Mouse (Mus musculus) effector memory CD4-positive, alpha-beta T cell, adult 5 months (primary cell): Measurements from ENCODE around the gene Tap1. TPM values are rescaled to one million over a fixed set of nuclear protein-coding genes. Genes with fewer than 3 reads are reported as not detected.

ENCODE experiments used
- polyA plus RNA-seq: library from polyadenylated mRNA; unstranded; fragments of 100-300 nt; shearing (Covaris generic); gene quantifications from one replicate; pipeline ENCODE4 v1.2.1, GENCODE M21; 2017

Tap1 gene
- 199 TPM for polyA plus RNA-seq

DNA sequence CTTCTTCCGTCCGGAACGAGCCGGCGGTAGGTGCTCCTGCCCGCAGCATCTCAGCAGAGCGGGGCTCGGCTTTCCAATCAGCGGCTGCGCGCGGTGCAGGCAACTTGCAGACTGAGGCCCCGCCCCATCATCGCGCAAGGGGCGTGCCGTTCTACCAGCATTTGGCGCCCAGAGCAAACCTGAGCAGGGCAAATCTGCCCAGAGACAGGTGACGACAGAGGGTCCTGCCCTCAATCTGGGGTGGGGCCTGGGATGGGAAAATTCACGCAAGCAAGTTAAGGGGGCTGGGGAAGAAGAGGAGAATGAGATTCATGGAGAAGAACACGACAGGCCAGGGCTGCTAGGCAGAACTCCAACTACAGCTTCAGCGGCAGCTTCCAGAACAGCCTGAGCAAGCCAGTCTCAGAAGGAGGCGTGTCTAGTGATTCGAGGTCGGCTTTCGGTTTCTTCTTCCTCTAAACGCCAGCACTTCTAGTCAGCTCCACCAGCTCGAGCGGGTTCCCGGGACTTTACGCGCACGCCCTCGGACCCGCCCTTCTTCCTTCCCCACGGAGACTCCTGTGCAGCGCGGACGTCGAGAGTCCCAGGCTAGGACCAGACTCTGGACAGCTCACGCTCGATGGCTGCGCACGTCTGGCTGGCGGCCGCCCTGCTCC, at the start of gene Tap1, which contains the start of gene Psmb9:
Tap1 (plus strand) TSS at position 293 of the 656 bp plus-strand sequence.
Psmb9 (minus strand) TSS at position 504 of the 656 bp plus-strand sequence.

DNA sequence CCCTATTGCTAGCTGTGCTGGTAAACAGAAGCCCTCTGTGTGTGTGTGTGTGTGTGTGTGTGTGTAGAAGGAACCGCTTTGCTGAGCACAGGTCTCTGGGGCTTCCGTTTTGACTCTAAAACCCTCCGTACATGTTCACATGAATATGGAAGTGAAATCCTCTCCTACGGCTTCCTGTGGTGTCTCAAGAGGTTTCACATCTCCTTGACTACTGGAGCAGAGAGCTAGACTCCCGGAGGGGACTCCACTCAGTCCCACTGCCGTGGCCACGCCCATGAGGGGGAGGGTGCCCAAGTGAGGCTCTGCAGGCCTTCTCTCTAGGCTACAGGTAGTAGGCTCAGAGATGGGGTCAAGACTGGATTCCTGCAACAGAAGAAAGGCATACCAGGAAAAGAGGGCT, 44.3 kb upstream of the Tap1 start, which contains the start of gene H2-DMb2:
H2-DMb2 (plus strand) TSS at position 275 of the 400 bp plus-strand sequence.

DNA sequence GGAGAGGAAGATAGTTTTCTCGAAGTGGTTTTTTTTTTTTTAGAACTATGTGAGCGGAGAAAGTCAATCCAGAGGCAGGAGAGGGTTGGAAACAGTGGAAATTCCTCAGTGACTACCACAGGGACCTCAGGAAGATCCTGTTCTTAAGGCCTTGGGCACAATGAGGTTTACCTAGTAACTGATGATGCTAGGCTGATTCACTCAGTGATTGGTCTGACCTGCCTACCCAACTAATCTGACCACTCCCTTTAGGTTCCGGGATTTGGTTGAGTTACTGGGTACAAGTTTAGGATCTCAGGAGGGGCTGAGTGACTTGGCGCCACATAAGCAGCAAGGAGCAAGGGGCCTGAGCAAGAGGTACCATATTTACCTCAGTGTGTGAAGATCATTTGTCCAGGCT, 34.4 kb upstream of the Tap1 start, which contains the start of gene H2-DMb1:
H2-DMb1 (plus strand) TSS at position 150 of the 400 bp plus-strand sequence.

DNA sequence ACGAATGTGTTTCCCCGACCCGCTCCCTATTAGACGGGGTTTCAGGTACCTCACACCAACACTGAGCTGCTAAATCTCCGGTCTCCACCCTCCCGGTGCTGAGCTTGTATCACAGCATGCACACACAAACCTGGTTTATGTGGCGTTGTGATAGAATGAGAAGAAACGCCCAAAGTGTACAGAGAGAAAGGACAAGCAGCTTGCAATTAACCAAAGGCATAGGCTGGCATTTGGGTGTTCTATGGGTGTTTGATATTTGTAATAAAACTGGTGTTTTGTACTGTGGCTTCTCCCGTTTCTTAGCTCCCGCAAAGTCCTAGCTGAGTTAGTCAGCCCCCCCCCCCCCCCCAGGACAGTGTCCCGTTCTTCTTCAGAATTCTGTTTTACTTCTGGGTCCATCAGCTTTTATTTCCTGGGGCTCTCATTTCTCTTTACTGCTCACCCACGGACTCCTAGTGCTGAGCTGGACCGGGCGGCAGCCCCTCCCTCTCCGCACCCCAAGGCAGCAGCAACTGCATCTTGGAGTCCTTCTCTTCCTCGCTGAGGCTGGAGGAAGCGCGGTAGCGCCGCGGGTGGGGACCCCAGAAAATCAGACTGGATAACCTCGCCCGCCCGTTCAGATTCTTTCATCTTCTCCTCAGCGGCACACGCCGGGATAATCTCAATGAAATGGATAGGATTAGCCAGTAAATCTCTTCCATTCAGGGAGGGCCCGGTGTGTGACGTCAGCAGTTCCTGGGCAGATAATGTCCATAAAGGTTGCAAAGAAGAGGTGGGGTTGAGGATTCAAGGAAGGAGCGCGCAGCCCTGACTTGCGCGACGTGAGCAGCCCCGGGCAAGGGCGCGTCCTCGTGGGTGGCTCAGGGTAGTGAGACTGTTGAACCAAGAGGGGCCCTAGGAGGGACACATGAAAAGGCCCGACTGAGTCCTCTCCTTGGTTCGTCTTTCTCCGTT, 9.9 kb downstream of the Tap1 start, which contains the start of gene Psmb8:
Psmb8 (plus strand) TSS at position 781 of the 954 bp plus-strand sequence.

DNA sequence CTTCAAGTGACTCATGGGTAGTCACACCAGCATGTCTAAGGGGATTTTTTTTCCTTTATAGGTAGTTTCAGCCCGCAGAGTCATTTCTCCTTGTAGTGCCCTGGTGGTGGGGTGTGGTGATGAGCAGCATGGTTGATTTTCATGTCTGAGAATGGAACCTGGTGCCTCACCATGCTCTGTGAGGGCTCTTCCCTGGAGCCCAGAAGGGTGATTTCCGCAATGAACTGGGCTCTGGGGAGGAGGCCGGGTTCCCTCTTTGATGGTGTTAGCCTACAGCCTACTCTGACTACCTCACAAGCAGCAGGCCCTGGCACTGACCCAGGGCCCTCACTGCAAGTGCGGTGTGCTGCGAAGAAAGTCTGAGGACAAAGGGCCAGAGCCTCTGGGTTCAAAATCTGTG, 16.1 kb downstream of the Tap1 start, which contains the start of gene Tap2:
Tap2 (plus strand) TSS at position 84 of the 400 bp plus-strand sequence.

DNA sequence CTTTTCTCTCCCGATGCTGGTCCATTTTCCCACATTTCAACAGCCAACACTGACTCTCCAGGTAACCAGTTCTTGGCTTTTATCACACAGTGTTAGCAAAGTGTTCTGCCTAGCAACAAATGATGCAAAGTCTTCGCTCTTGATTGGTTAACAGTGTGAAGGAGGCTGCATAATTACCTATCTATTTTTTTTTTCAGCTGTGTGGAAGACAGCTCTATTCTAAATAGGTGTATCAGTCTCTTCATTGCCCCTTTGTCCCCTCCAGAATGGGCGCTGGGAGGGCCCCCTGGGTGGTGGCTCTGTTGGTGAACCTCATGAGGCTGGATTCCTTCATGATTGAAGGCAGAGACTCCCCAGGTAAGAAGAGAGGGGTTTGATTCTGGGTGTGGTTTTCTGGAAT, 51.4 kb downstream of the Tap1 start, which contains the start of gene H2-Ob:
H2-Ob (plus strand) TSS at position 198 of the 400 bp plus-strand sequence.

Other genes with a start within 250 kb of the Tap1 start
- 83.7 TPM for gene Pfdn6, start 247.2 kb upstream of the Tap1 start, polyA plus RNA-seq
- gene Wdr46, start 246.9 kb upstream of the Tap1 start, polyA plus RNA-seq: 38.7 TPM
- gene B3galt4, start 236.1 kb upstream of the Tap1 start, polyA plus RNA-seq: 7.9 TPM
- 48.6 TPM for gene Vps52, start 231.7 kb upstream of the Tap1 start, polyA plus RNA-seq
- 2,421 TPM for gene Rps18, start 231.6 kb upstream of the Tap1 start, polyA plus RNA-seq
- 13,966 TPM for gene H2-K1, start 187.2 kb upstream of the Tap1 start, polyA plus RNA-seq
- 29.5 TPM for gene Ring1, start 162.9 kb upstream of the Tap1 start, polyA plus RNA-seq
- 238 TPM for gene H2-Ke6, start 159.5 kb upstream of the Tap1 start, polyA plus RNA-seq
- 112 TPM for gene Slc39a7, start 155.9 kb upstream of the Tap1 start, polyA plus RNA-seq
- 85.3 TPM for gene Rxrb, start 155.7 kb upstream of the Tap1 start, polyA plus RNA-seq
- 0.94 TPM for gene Col11a2, start 148.1 kb upstream of the Tap1 start, polyA plus RNA-seq
- 6.3 TPM for gene H2-Oa, start 95.2 kb upstream of the Tap1 start, polyA plus RNA-seq
- 18.9 TPM for gene H2-DMa, start 68.0 kb upstream of the Tap1 start, polyA plus RNA-seq
- gene Brd2, start 64.9 kb upstream of the Tap1 start, polyA plus RNA-seq: 276 TPM
- 0.97 TPM for gene H2-DMb2, start 44.2 kb upstream of the Tap1 start, polyA plus RNA-seq
- gene H2-DMb1, start 34.5 kb upstream of the Tap1 start, polyA plus RNA-seq: not detected
- 260 TPM for gene Psmb9, start 211 bp downstream of the Tap1 start, polyA plus RNA-seq
- gene Psmb8, start 10.2 kb downstream of the Tap1 start, polyA plus RNA-seq: 610 TPM
- gene Tap2, start 16.0 kb downstream of the Tap1 start, polyA plus RNA-seq: 230 TPM
- 31.4 TPM for gene H2-Ob, start 51.4 kb downstream of the Tap1 start, polyA plus RNA-seq
- 5.6 TPM for gene H2-Ab1, start 70.1 kb downstream of the Tap1 start, polyA plus RNA-seq
- gene H2-Aa, start 100.3 kb downstream of the Tap1 start, polyA plus RNA-seq: 4.3 TPM
- 1.7 TPM for gene H2-Eb1, start 118.3 kb downstream of the Tap1 start, polyA plus RNA-seq
- not detected for gene H2-Eb2, start 138.1 kb downstream of the Tap1 start, polyA plus RNA-seq
- gene Btnl2, start 167.3 kb downstream of the Tap1 start, polyA plus RNA-seq: not detected
- gene Btnl1, start 189.6 kb downstream of the Tap1 start, polyA plus RNA-seq: not detected
- gene BC051142, start 211.3 kb downstream of the Tap1 start, polyA plus RNA-seq: 1.6 TPM